Mouse (Mus musculus) heart, adult 11 months (tissue): ENCODE results near the gene Chn2.

Source experiments
- DNase-seq: peaks from one replicate; pipeline ENCODE4 v3.0.0; 2022

The Chn2 gene

GRCm38 (mm10) chr6:54160677-54161076 lies 121.3 kb downstream of the Chn2 start:
- DNase-seq, result peak; percentile 92

GRCm38 (mm10) chr6:54161246-54161645 lies 121.9 kb downstream of the Chn2 start:
- DNase-seq, result no peak

GRCm38 (mm10) chr6:54162321-54162720 lies 123.0 kb downstream of the Chn2 start:
- DNase-seq, result no peak

- DNase-seq, result peak; percentile 97
Observed at GRCm38 (mm10) chr6:54162786-54163185, 123.4 kb downstream of the Chn2 start.

GRCm38 (mm10) chr6:54163702-54164101 lies 124.3 kb downstream of the Chn2 start:
- DNase-seq, result peak; percentile 53

GRCm38 (mm10) chr6:54164777-54165176 lies 125.4 kb downstream of the Chn2 start:
- DNase-seq, result peak; percentile 85

GRCm38 (mm10) chr6:54165246-54165645 lies 125.9 kb downstream of the Chn2 start:
- DNase-seq, result peak; percentile 40

- DNase-seq, result peak; percentile 88
Observed at GRCm38 (mm10) chr6:54165863-54166262, 126.5 kb downstream of the Chn2 start.

GRCm38 (mm10) chr6:54166991-54167546 lies 127.7 kb downstream of the Chn2 start:
- DNase-seq, result peak; percentile 41

- DNase-seq, result peak; percentile 33
Observed at GRCm38 (mm10) chr6:54170286-54170894, 131.0 kb downstream of the Chn2 start.

GRCm38 (mm10) chr6:54171385-54171784 lies 132.0 kb downstream of the Chn2 start:
- peak; percentile 54 for DNase-seq

GRCm38 (mm10) chr6:54175473-54176215 lies 136.3 kb downstream of the Chn2 start:
- peak; percentile 40 for DNase-seq

GRCm38 (mm10) chr6:54177081-54177480 lies 137.7 kb downstream of the Chn2 start:
- DNase-seq, result peak; percentile 72

GRCm38 (mm10) chr6:54179056-54179873 lies 139.9 kb downstream of the Chn2 start:
- DNase-seq, result peak; percentile 64

- peak; percentile 46 for DNase-seq
Observed at GRCm38 (mm10) chr6:54179874-54180212, 140.5 kb downstream of the Chn2 start.

- peak; percentile 78 for DNase-seq
Observed at GRCm38 (mm10) chr6:54183825-54184578, 144.6 kb downstream of the Chn2 start.

GRCm38 (mm10) chr6:54193631-54194305 lies 154.4 kb downstream of the Chn2 start:
- peak; percentile 63 for DNase-seq

- DNase-seq, result peak; percentile 75
Observed at GRCm38 (mm10) chr6:54197821-54198412, 158.6 kb downstream of the Chn2 start.

- peak; percentile 92 for DNase-seq
Observed at GRCm38 (mm10) chr6:54199516-54199915, 160.2 kb downstream of the Chn2 start.

- peak; percentile 72 for DNase-seq
Observed at GRCm38 (mm10) chr6:54200031-54200722, 160.8 kb downstream of the Chn2 start.
